Mouse (Mus musculus) hematopoietic stem cell, adult 5-6 weeks (primary cell): ENCODE results near the gene Stam2. TPM values are rescaled to one million over a fixed set of nuclear protein-coding genes. Genes with fewer than 3 reads are reported as not detected.

ENCODE experiments used
- ATAC-seq, 2 experiments: fragments of 125-278 bp in 1 of 2; replicated peaks in 1 of 2; 2 replicates each; pipeline ENCODE4 v1.8.0; 2016 to 2017; ENCODE audit warnings: inconsistent platforms in 2 of 2, mild to moderate bottlenecking in 2 of 2, moderate number of reproducible peaks in 2 of 2, low read depth in 1 of 2, moderate TSS enrichment in 1 of 2; ENCODE audit not compliant: low FRiP score in 2 of 2, poor library complexity in 2 of 2, severe bottlenecking in 2 of 2, insufficient read depth in 1 of 2, low TSS enrichment in 1 of 2
- total RNA-seq: library from RNA; stranded (forward); fragments of 172-1452, 232-1000 nt; gene quantifications from 2 replicates; pipeline ENCODE4 v1.2.3, GENCODE M21; 2017

Gene Stam2
- total RNA-seq, 1 experiment from 2014 or later = 26.4 TPM

DNA sequence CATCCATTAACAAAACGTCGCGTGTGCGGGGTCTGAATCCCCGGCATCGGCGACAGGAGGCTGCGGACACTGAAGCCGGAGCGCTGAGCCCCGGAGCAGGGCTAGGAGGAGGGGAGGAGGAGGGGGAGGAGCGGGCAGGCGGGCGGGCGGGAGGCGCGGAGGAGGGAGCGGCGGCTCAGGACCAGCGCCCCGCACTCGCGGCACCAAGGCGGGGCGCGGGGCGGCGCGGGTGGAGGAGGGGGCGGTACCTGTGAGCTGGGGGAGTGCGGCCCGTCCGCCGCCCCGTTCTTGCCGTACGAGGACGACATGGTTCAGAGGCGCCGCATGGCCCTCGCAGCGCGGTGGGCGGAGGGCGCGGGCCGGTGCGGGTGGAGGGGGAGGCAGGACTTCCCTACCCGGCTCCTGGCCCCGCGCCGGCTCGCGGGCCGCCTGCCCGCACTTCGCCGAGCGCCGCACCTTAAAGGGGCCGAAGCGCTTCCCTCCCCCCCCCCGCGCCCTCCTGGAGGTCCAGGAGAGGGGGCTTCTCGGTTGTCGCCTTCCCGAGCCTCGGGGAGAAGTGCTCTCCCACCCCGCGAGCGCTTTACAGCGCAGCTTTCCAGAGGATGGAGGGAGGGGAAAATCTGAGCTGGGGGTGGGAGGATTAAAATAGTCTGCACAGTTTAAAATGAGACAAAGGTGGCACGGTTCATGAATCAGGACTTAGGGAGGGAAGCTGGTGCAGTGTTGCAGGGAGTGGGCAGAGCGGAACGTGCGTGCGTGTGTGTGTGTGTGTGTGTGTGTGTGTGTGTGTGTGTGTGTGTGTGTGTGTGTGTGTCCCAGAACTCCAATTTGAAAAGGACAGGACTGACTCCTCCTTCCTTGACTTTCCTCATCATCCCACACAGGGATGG is 65.8 kb downstream of the Stam2 start, which contains the start of gene Cacnb4:
TSS of gene Cacnb4 (minus strand) at position 809 of the 890 bp plus-strand sequence.
- 0 out of 4 replicates have a peak, but pooled peaks have one; percentile 13 to 23 for ATAC-seq

DNA sequence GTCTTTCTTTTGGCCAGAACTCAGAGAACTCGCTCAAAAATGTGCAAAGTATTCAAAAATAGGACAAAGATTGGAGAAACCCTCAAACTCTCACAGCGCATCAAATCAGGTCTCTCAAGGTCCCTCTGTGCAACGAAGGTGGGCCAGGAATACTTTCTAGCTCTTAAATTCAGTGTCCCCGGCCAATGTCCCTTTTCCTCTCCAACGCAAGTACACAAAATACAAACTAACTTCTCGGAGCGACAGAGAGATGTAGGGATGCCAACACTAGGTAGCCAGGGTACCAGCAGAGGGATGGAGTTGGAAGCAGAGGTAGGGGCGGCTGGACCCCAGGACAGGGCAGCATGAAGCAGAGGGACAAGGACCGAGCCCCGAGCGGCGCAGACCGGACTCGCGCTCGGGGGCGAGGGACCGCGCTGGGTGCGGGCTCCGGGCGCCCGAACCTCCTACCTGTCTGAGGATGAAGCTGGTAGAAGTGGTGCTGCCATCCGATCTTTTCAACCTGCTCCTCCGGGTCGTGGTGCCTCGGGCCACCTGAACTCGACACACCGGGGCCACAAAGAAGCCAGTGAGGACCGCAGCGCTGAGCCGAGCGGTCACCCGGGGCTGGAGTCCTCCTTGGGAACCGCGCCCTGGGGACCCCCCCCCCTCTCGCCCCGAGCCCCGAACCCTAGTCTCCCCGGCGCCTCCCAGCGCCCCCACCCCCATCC is 66.6 kb downstream of the Stam2 start:
- no peak for ATAC-seq

DNA sequence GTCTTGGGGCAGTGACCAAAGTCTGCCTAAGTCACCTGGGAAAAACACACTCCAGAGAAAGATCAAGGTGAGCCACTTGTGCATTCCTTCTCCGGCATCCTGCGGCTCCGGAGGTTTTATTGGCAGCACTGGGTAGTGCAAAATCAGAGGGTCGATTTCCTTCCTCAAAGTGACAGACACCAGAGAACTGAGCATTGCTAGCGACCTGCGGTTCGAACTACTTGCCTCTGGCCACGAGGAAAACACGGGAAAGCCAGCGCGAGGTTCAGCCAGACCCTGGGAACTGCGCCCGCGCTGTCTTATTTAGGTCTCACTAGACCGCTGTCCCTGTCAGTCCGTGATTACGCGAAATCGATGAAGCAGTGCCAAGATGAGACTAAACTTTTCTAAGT is 67.2 kb downstream of the Stam2 start:
- ATAC-seq = peak; percentile 51 to 57

DNA sequence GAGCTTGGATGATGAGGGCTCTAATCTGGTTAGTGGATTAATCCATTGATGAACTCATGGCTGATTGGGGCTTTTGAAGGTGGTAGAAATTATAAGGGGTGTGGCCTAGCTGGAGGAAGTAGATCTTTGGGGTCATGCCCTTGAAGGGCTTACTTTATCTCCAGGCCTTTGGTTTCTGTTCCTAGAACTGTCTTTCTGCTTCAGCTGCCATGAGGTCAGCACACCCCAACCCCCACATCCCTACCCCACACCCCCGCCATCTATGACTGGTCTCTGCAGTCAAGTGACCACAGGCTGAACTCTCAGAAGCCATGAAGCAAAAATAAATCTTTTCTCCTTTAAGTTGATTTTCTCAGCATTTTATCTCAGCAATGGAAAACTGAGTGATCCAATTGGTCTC is 68.9 kb downstream of the Stam2 start:
- no peak for ATAC-seq

DNA sequence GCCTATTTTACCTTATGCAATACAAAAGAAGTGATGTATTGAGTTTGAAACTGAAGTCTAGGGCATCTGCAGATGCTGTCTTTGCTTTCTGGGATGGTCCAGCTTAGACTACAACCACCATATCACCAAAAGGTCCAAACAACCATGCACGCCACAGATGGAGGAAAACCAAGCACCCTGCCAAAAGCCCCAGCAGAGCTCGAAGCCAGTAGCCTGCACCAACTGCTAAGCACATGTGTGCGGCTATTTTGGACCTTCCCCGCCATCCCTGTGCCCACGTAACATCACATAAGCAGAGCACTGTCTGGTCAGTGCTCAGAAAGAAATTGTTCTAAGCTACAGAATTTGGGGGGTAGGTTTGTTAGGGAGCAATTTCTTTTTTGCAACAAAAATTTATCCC is 71.3 kb downstream of the Stam2 start:
- ATAC-seq = no peak

DNA sequence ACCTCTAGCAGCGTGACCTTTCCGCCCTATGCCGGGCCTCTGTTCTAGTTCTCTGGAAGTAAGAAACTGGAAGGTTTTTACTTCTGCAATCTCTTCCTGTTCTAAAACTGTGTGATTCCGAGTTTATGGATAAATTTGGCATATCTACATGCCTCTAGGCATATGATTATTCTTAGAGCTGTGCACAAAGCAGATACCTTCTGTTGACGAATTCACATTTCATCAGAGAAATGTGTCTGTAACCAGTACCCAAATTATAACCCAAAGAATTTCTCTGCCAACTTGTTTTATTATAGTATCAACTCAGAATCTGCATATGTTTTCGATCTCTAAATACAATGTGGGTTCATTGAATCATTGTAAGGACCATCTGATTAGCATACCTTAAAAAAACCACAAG is 73.6 kb downstream of the Stam2 start:
- no peak for ATAC-seq

DNA sequence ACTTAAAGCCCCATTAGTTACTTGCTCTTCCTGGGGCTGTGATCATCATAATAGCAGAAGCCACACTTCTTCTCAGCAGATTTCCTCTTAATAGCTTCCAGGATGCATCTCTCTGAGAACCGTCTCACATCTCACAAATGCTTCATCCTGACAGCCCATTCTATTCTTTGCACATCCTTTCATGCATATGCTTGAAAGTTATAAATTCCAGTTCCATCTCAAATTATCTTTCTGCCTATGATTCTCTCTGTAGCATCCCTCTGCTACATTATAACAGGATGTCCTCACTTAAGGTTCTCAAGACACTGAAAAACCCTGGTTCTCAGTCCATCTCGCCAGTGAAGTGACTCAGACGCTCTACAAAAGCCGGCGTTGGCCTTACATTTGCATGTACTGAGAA is 85.4 kb downstream of the Stam2 start:
- no peak for ATAC-seq

DNA sequence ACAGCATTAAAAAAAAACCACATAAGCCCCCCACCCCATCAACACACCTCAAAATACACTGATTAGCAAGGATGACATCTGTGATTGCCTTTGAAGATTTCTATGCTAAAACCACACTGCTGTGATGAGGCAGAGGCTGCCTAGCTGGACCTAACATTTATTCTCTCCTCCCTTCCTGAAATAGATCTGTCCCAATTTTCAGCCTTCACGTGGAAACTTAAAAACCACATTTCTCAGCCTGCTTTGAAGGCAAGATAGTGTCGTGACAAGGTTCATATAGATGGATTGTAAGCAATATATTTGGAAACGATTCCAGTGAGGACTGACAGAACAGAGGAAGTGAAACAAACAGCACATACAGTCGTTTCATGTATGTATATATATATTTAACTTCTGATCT is 87.5 kb downstream of the Stam2 start:
- no peak for ATAC-seq

DNA sequence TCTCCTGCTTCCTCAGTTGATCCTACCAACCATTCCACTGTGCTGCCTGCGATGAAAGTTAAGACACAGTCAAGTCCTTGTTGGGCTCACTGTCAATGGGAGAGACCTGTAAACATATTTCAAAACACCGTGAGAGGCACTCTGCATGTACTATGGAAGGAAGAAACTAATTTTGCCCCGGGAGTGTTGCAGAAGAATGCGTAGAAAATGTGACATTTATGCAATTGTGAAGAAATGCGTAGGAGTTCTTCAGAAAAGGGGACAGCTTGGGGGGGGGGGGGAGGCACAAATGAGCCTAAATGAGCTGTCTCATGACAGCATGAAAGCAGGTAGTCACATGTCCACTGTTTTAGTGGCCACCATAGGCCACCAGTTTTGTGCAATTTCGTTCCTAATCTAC is 90.5 kb downstream of the Stam2 start:
- no peak for ATAC-seq

DNA sequence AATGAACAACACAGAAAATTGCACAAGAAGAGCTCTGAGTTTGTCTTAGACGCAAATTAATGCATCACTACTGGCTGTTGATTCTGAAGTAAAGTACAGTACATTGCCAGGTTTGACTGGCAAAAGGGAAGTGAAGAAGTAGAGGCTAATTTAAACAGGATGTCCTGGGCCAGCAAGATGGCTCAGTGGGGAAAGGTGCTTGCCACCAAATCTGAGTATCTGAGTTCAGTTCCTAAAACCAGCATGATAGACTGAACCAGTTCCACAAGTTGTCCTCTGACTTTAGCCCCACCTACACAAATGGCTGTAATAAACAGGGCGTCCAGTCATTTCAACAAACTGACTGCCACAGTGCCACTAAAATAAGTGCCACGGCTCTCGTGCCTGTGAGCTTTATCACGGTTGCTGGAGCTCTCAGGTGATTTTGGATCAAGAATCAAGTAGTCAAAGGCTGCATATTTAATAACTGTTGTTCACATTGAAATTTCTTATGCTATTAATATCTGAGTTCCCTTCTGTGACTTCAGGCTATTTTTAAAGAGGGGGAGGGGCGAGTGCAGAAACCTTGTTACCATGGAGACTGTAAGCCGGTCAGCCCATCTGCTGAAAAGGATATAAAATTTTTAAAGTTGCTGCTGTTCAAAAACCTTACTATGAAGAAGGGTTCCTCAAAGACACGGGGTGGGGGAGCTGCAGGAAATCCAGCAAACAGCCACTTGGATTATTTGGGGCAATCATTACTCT is 94.7 kb downstream of the Stam2 start:
- no peak for ATAC-seq

DNA sequence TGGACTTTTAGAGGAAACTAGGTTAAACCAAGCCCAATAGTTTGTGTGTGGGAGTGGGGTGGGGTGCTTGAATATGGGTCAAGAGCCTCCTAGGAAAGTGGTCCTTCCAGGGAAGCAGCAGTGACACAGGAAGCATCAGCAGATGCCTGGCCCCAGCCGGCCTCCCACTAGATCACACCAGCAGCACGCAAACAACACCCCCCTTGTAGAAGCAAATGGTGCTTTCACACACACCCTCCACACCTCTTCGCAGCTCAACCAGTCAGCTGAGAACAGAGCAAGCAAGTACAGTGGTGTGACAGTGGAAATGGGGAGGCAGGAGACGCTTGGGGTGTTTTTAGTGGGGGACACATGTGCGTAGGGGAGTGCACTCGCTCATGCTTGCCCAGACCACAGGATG is 98.4 kb downstream of the Stam2 start:
- no peak for ATAC-seq

Other genes starting within 250 kb of the Stam2 start
- not detected in 2 replicates for gene Cacnb4, start 65.5 kb downstream of the Stam2 start, total RNA-seq
- gene Fmnl2, start 115.6 kb upstream of the Stam2 start, total RNA-seq = 17.3 and 20.6 TPM in 2 replicates